Mouse (Mus musculus): ENCODE results near the gene Acvr1. TPM values are rescaled to one million over a fixed set of nuclear protein-coding genes. Genes with fewer than 3 reads are reported as not detected.

Gene Acvr1
- polyA plus RNA-seq, 1 experiment: not detected

DNA sequence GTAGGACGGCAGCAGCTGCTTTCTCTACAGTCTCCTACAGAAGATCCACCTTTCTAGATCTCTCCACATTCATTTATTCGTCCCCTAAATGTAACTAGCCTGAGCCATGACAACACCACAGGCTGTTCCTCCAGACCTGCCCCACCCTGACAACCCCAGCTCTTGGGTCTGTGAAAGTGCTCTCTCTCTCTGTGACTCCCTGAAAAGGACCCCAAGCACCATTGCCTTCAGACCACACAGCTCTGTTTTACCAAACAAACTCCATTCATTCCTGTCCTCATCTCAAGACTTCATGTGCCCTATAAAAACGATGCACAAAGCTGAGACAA is 208.9 kb downstream of the Acvr1 start:
- TF ChIP-seq GATA1 (IDR thresholded peaks at IDR 0.05; ENCODE audit: low read length): no peak

DNA sequence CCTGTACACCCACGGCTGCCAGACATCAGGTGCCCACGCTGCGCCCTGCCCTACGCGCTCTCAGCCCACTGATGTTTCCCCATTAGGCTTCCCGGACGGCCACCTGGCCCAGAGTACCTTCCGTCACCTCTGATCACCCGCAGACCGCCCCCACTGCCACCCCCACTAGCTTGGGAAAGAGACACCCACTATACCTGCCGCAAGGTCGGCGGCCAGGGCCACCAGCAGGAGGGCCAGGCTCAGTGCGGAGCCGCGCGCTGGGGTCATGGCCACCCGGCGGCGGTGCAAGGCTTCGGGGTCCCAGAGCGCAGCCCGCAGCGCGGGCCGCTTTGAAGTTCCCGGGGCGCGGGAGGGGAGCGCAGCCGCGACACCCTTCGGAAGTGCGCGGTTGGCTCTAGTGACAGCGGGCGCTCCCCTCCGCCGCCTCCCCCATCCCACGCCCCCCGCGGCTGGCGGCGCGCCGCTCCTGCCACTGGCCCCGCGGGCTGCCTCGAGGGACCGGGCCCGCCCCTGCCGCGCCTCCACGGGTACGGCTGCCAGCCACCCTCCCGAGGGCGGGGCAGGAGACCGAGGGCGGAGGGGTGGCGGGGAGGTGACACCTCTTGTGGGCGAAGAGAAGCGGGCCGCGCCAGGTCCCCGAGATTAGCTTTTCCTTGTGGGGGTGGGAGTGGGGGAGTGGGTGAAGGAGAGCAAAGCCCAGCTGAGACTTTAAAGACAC is 209.4 kb downstream of the Acvr1 start, which contains the start of gene Acvr1c:
Gene Acvr1c (minus strand): TSS at position 482 of the 718 bp plus-strand sequence.
- no peak for TF ChIP-seq GATA1 (IDR thresholded peaks at IDR 0.05; ENCODE audit: low read length)

DNA sequence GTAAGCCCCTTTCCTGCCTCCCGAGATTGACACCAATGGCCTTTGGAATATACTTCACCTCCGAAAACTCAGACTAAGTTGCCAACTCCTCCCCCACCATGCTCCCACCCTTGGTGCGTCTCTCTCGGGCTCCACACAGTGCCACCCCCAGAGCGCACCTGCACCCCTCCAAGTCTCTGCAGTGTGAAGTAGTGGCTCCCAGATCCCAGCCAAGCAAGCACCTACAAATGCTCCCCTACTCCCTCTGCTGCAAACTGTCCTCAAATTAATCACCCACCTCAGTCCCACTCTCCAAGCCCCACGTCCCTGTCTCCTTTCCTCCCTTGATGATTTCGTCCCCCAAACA is 209.9 kb downstream of the Acvr1 start:
- no peak for TF ChIP-seq GATA1 (IDR thresholded peaks at IDR 0.05; ENCODE audit: low read length)

DNA sequence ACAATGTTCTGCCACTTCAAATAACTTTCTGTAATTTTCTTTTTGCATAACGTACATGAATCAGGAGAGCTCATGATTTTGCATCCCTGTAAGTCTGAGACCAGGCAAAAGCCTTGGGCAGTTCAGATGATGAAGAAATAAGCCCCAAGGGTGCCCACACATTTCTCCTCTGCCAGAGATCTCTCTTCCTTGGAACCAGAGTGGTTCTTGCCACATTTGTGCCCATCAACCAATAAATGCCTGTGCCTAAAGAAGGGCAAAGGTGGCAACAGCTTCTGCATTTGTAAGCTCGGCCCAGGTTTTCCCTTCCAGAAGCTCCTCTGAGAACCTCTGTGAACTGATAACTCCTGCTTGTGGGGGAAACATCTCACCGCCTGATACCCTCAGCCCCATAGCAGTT is 212.6 kb downstream of the Acvr1 start:
- no peak for TF ChIP-seq GATA1 (IDR thresholded peaks at IDR 0.05; ENCODE audit: low read length)

DNA sequence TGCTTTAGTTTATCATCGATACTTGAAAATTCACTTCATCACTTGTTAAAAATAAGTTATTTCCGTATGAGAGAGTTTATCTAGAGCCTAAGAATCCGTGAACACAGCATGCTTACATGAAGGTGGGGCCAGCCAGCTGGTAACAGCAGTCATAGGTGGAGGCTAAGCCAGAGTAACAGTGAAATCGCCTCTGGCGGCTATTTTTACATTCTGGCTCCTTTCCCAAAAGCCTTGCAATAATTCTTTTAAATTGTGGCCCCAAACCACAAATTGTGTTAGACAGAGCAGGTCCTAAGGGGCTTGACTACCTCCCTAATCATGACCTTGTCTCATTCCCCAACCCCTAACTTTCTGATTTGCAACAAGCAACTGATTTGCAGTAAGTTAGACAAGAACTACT is 214.1 kb downstream of the Acvr1 start:
- TF ChIP-seq GATA1 (IDR thresholded peaks at IDR 0.05; ENCODE audit: low read length): no peak

DNA sequence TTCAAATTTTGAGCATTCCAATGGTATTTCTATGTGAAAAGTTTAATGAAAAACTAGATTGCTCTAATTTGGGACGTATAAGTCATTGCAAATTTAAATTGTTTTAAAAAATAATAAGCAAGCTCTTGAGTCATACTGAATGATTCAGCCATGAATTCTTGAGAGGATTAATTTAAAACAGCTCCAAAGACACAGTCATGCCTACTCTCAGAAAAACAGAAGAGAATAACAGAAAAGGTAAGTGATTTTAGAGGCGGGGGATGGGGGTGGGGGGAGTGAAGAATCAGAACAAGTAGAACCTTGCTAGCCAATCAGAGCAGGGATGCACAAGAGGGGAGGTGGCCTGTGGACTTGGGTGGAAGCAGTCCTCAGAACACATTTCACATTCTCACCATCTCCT is 216.3 kb downstream of the Acvr1 start:
- TF ChIP-seq GATA1 (IDR thresholded peaks at IDR 0.05; ENCODE audit: low read length): no peak

Other genes with a start within 250 kb of the Acvr1 start
- gene Acvr1c, start 209.3 kb downstream of the Acvr1 start, polyA plus RNA-seq (2012): not detected in 2 replicates
- gene Gm17409, start 97.0 kb downstream of the Acvr1 start, polyA plus RNA-seq (2012): not detected in 2 replicates
- not detected in 2 replicates for gene Upp2, start 141 bp upstream of the Acvr1 start, polyA plus RNA-seq (2012)